8 mouse cellular contexts compared by ENCODE assay signal in genomic region chr19:5023621-5024479, GRCm38 (mm10). TPM values are rescaled to one million over a fixed set of nuclear protein-coding genes. Genes with fewer than 3 reads are reported as not detected.
DNase-seq lines count a peak whose midpoint lies in the region; ATAC-seq lines count a peak whose summit lies in the region.

Slc29a2 (plus strand) TSS chr19:5023860.

- peaks cover 2 to 6% of the 10 kb centered on the region in 2 experiments; a peak in 3 of 4 replicates for H3K4me1 ChIP-seq in heart, embryonic 14.5 days (ENCODE audit: control insufficient read depth in 2 of 2, insufficient read depth in 2 of 2, low read length in 2 of 2)
- H3K4me1 ChIP-seq in liver, embryonic 13.5 days (replicated peaks): peaks cover 18% of the 10 kb centered on the region
- H3K4me1 ChIP-seq in stomach, embryonic 14.5 days (ENCODE audit: control insufficient read depth, insufficient read depth, low read length): 0 out of 2 replicates have a peak, but pooled peaks cover 3% of the 10 kb centered on the region

- H3K4me3 ChIP-seq in heart, embryonic 14.5 days (ENCODE audit: control insufficient read depth in 1 of 2, insufficient read depth in 1 of 2, low read depth in 1 of 2, low read length in 2 of 2): peak within 1 kb of the TSS; percentile 65 to 85
- peak within 1 kb of the TSS; percentile 72 for H3K4me3 ChIP-seq in liver, embryonic 13.5 days (replicated peaks)
- peak within 1 kb of the TSS; percentile 66 for H3K4me3 ChIP-seq in stomach, embryonic 14.5 days (ENCODE audit: low read depth, low read length)

- WGBS in heart, embryonic 14.5 days: under 1% methylated on average over 59 of the region's 62 CpGs
- WGBS in liver, embryonic 13.5 days (ENCODE audit: insufficient replicate concordance): under 1% methylated on average over 62 of the region's 62 CpGs
- under 1% methylated on average over 62 of the region's 62 CpGs for WGBS in stomach, embryonic 14.5 days

- peak; percentile 90 for ATAC-seq in erythroid progenitor cell, adult 5-6 weeks (replicated peaks; ENCODE audit: low FRiP score, poor library complexity, severe bottlenecking)
- ATAC-seq in heart, embryonic 14.5 days (ENCODE audit: insufficient number of reproducible peaks, insufficient read depth, low FRiP score, low read depth): peak; percentile 95
- peak; percentile 89 for ATAC-seq in liver, embryonic 13.5 days (ENCODE audit: low read depth)
- peak; percentile 95 for ATAC-seq in stomach, embryonic 14.5 days (ENCODE audit: insufficient number of reproducible peaks, insufficient read depth, low FRiP score, low read depth)

- H3K27me3 ChIP-seq in heart, embryonic 14.5 days (ENCODE audit: control insufficient read depth, insufficient read depth, low read length): no peaks in the 10 kb centered on the region
- H3K27me3 ChIP-seq in liver, embryonic 13.5 days: no peaks in the 10 kb centered on the region
- no peaks in the 10 kb centered on the region for H3K27me3 ChIP-seq in stomach, embryonic 14.5 days (ENCODE audit: control insufficient read depth, insufficient read depth, low read length)

- H3K27ac ChIP-seq in heart, embryonic 14.5 days (replicated peaks in 1 of 2; ENCODE audit: control insufficient read depth in 1 of 2, insufficient read depth in 1 of 2, low read depth in 2 of 2, low read length in 2 of 2): peak within 1 kb of the TSS; percentile 93 to 96
- H3K27ac ChIP-seq in liver, embryonic 13.5 days: peak within 1 kb of the TSS; percentile 75
- H3K27ac ChIP-seq in stomach, embryonic 14.5 days (ENCODE audit: low read length): peak within 1 kb of the TSS; percentile 85

- DNase-seq in CD4-positive, CD25-positive, alpha-beta regulatory T cell, adult 2 months (ENCODE audit: low read depth, low spot score): peak; percentile 89
- DNase-seq in brain, embryonic 18.5 days (ENCODE audit: low read depth, low spot score): peak; percentile 82
- DNase-seq in kidney, postnatal 14 days: peak; percentile 96
- DNase-seq in liver, embryonic 13.5 days: peak; percentile 84
- DNase-seq in natural killer cell, adult 2 months (ENCODE audit: low spot score in 2 of 2): peak; percentile 83 to 84

- H3K9ac ChIP-seq in heart, embryonic 14.5 days (ENCODE audit: low read length): peak within 1 kb of the TSS; percentile 75
- H3K9ac ChIP-seq in liver, embryonic 13.5 days: peak within 1 kb of the TSS; percentile 78
- peak within 1 kb of the TSS; percentile 53 for H3K9ac ChIP-seq in stomach, embryonic 14.5 days (replicated peaks; ENCODE audit: low read depth, low read length)

- no peaks in the 10 kb centered on the region for H3K9me3 ChIP-seq in heart, embryonic 14.5 days (ENCODE audit: control insufficient read depth, low read length)
- no peaks in the 10 kb centered on the region for H3K9me3 ChIP-seq in liver, embryonic 13.5 days (replicated peaks)
- no peaks in the 10 kb centered on the region for H3K9me3 ChIP-seq in stomach, embryonic 14.5 days (ENCODE audit: control insufficient read depth, low read depth, low read length)

- H3K36me3 ChIP-seq in heart, embryonic 14.5 days (ENCODE audit: control insufficient read depth, insufficient read depth, low read length): peaks cover 33% of the 10 kb centered on the region
- H3K36me3 ChIP-seq in liver, embryonic 13.5 days: 0 out of 2 replicates have a peak, but pooled peaks cover 14% of the 10 kb centered on the region
- peaks cover 11% of the 10 kb centered on the region; the same call in 1 of the 2 replicates for H3K36me3 ChIP-seq in stomach, embryonic 14.5 days (ENCODE audit: control insufficient read depth, insufficient read depth, low read length)

- peak within 1 kb of the TSS; percentile 81 for H3K4me2 ChIP-seq in heart, embryonic 14.5 days (ENCODE audit: low read length)
- H3K4me2 ChIP-seq in liver, embryonic 13.5 days: peak within 1 kb of the TSS; percentile 96
- H3K4me2 ChIP-seq in stomach, embryonic 14.5 days (replicated peaks; ENCODE audit: low read depth, low read length): peak within 1 kb of the TSS; percentile 87

RNA-seq across cellular contexts. Expression of gene Slc29a2, which starts in this region (rescaled TPM):
- not detected in 2 replicates for total RNA-seq in erythroid progenitor cell, adult 5-6 weeks (2015; ENCODE audit: low replicate concordance)
- not detected in 2 replicates for total RNA-seq in erythroid progenitor cell, adult 5-6 weeks (2017; ENCODE audit: low replicate concordance)
- 10.2 and 10.9 TPM in 2 replicates for polyA plus RNA-seq in heart, embryonic 14.5 days (2014; fragmentation: Nextera tagmentation; extraction: Ambion mirVana)
- polyA plus RNA-seq in liver, embryonic 13.5 days (2015; fragmentation: Nextera tagmentation; extraction: Ambion mirVana): 1.7 and 2.3 TPM in 2 replicates
- polyA plus RNA-seq in stomach, embryonic 14.5 days (2014; fragmentation: Nextera tagmentation; extraction: Ambion mirVana): 3.5 and 4.7 TPM in 2 replicates

Comparison
In these comparisons a context has a peak if more than half of its experiments do, and no peak if none do; other contexts are left out.
1. Peak in every context shown above with its lines: DNase-seq, ATAC-seq, H3K4me3 ChIP-seq and H3K27ac ChIP-seq.
2. Peak in ATAC-seq in erythroid progenitor cell, adult 5-6 weeks; RNA of the gene not detected or under 1 TPM.